Mouse (Mus musculus): Measurements from ENCODE around the gene Lmod3. TPM values are rescaled to one million over a fixed set of nuclear protein-coding genes. Genes with fewer than 3 reads are reported as not detected.
A peak's percentile ranks its signal among the peaks of the same experiment; 100 is the strongest.

Lmod3 gene
- total and polyA plus RNA-seq, 2 experiments, result 0.07 to 0.28 TPM

DNA sequence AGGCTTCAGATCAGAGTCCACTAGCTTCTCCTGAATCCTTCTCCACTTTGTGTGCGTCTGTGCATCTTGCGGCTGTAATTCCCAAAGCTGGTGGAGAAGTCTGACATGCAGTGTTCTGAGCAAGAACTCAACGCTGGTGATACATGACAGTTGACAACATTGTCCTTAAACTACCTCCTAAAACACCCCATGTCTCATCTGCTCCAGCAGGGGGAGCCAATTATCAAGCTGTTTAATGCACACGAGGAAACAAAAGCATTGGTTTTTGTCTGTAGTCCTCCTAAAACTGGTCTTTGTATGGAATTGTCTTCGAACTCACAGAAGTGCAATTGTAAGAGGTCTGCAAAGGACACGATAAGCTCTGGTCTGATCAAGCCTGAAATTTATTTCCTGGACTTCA lies 1.6 kb downstream of the Lmod3 start:
- Histone ChIP-seq H3K4me3 (ENCODE audit: insufficient read depth, low read depth, low read length) (no peak overlapping the region), H3K27ac (replicated peaks; ENCODE audit: insufficient read depth, low read depth, low read length) (no peak overlapping the region), H3K36me3 (ENCODE audit: control insufficient read depth, insufficient read depth, low read length) (no peaks in the 10 kb centered on the region), H3K4me1 (ENCODE audit: control insufficient read depth, insufficient read depth, low read length) (peaks cover 3% of the 10 kb centered on the region; the same call in 1 of the 2 replicates), H3K27me3 (ENCODE audit: control insufficient read depth, insufficient read depth, low read length) (no peaks in the 10 kb centered on the region), H3K9ac (ENCODE audit: low read depth, low read length) (no peak overlapping the region), H3K79me2 (ENCODE audit: control insufficient read depth, insufficient read depth, low read length) (no peaks in the 10 kb centered on the region)
- TF ChIP-seq CTCF (IDR thresholded peaks at IDR 0.05; ENCODE audit: low read depth, low read length), result peak; percentile 55; the same call in 1 of the 2 replicates
- no peak for TF ChIP-seq POLR2A (IDR thresholded peaks at IDR 0.05; ENCODE audit: extremely low read depth, insufficient read depth, low read length)
- WGBS, result 33% methylated on average over 6 of the region's 6 CpGs
- peak; percentile 72 for DNase-seq (ENCODE audit: extremely low read depth, low read depth, low spot score)

GRCm38 (mm10) chr6:97245200-97245599 lies 7.4 kb downstream of the Lmod3 start:
- H3K27ac ChIP-seq (replicated peaks; ENCODE audit: insufficient read depth, low read depth, low read length), result no peak overlapping the region
- no peaks in the 10 kb centered on the region for H3K79me2 ChIP-seq (ENCODE audit: control insufficient read depth, insufficient read depth, low read length)
- H3K4me3 ChIP-seq (ENCODE audit: insufficient read depth, low read depth, low read length), result no peak overlapping the region
- H3K4me1 ChIP-seq (ENCODE audit: control insufficient read depth, insufficient read depth, low read length), result no peaks in the 10 kb centered on the region
- DNase-seq (ENCODE audit: extremely low read depth, low read depth, low spot score), result no peak
- TF ChIP-seq CTCF (IDR thresholded peaks at IDR 0.05; ENCODE audit: low read depth, low read length) (no peak), POLR2A (IDR thresholded peaks at IDR 0.05; ENCODE audit: extremely low read depth, insufficient read depth, low read length) (no peak)
- H3K36me3 ChIP-seq (ENCODE audit: control insufficient read depth, insufficient read depth, low read length), result no peaks in the 10 kb centered on the region
- no peak overlapping the region for H3K9ac ChIP-seq (ENCODE audit: low read depth, low read length)
- H3K27me3 ChIP-seq (ENCODE audit: control insufficient read depth, insufficient read depth, low read length), result no peaks in the 10 kb centered on the region

- Histone ChIP-seq H3K27ac (replicated peaks; ENCODE audit: insufficient read depth, low read depth, low read length) (no peak overlapping the region), H3K9ac (ENCODE audit: low read depth, low read length) (no peak overlapping the region), H3K4me1 (ENCODE audit: control insufficient read depth, insufficient read depth, low read length) (no peaks in the 10 kb centered on the region), H3K79me2 (ENCODE audit: control insufficient read depth, insufficient read depth, low read length) (no peaks in the 10 kb centered on the region), H3K4me3 (ENCODE audit: insufficient read depth, low read depth, low read length) (no peak overlapping the region), H3K27me3 (ENCODE audit: control insufficient read depth, insufficient read depth, low read length) (no peaks in the 10 kb centered on the region), H3K36me3 (ENCODE audit: control insufficient read depth, insufficient read depth, low read length) (no peaks in the 10 kb centered on the region)
- TF ChIP-seq CTCF (IDR thresholded peaks at IDR 0.05; ENCODE audit: low read depth, low read length), result no peak
- no peak for TF ChIP-seq POLR2A (IDR thresholded peaks at IDR 0.05; ENCODE audit: extremely low read depth, insufficient read depth, low read length)
- DNase-seq (ENCODE audit: extremely low read depth, low read depth, low spot score), result no peak
- WGBS, result 86% methylated on average over 4 of the region's 4 CpGs
Measured at GRCm38 (mm10) chr6:97242522-97242921, 10.0 kb downstream of the Lmod3 start.

DNA sequence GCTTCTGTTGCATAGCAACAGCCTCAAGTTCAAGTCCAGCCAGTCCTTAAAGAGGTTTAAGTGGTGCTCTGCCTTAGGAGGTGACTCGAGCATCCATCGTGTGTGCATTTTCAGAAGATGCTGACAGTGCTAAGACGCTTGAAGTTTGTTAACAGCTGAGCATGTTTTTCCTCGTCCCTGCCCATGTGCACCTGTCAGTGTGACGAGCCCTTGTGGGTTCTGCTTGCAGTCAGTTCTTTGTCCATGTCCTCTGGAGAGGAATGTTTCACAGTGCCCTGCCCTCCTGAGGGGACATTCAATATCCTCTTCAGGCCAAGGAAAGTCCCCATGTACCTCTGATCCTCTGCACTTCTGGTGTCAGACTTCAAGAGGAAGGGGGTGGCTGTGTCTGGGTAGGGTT lies 12.5 kb downstream of the Lmod3 start:
- no peak for DNase-seq (ENCODE audit: extremely low read depth, low read depth, low spot score)
- TF ChIP-seq CTCF (IDR thresholded peaks at IDR 0.05; ENCODE audit: low read depth, low read length) (no peak), POLR2A (IDR thresholded peaks at IDR 0.05; ENCODE audit: extremely low read depth, insufficient read depth, low read length) (no peak)
- Histone ChIP-seq H3K4me3 (ENCODE audit: insufficient read depth, low read depth, low read length) (no peak overlapping the region), H3K27me3 (ENCODE audit: control insufficient read depth, insufficient read depth, low read length) (no peaks in the 10 kb centered on the region), H3K27ac (replicated peaks; ENCODE audit: insufficient read depth, low read depth, low read length) (no peak overlapping the region), H3K79me2 (ENCODE audit: control insufficient read depth, insufficient read depth, low read length) (no peaks in the 10 kb centered on the region), H3K9ac (ENCODE audit: low read depth, low read length) (no peak overlapping the region), H3K36me3 (ENCODE audit: control insufficient read depth, insufficient read depth, low read length) (no peaks in the 10 kb centered on the region), H3K4me1 (ENCODE audit: control insufficient read depth, insufficient read depth, low read length) (no peaks in the 10 kb centered on the region)
- WGBS, result 90% methylated on average over 5 of the region's 5 CpGs

DNA sequence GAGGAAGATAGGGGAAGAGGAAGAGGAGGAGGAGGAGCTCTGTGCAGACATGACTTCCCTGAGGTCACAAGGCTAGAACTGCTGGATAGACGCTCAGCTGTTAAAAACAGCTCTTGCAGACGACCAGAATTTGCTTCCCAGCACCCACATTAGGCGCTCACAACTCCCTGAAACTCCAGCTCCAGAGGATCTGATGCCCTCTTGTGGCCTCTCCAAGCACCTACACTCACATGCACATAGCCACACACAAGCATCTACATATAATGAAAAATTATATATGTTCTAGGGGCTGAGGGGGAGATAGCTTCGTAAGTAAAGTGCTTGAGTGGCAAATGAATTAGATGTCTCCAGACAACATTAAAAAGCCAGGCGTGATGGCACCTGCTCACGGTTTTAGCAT lies 13.2 kb downstream of the Lmod3 start:
- H3K4me3 ChIP-seq (ENCODE audit: insufficient read depth, low read depth, low read length), result no peak overlapping the region
- no peaks in the 10 kb centered on the region for H3K27me3 ChIP-seq (ENCODE audit: control insufficient read depth, insufficient read depth, low read length)
- no peaks in the 10 kb centered on the region for H3K36me3 ChIP-seq (ENCODE audit: control insufficient read depth, insufficient read depth, low read length)
- no peak overlapping the region for H3K9ac ChIP-seq (ENCODE audit: low read depth, low read length)
- TF ChIP-seq CTCF (IDR thresholded peaks at IDR 0.05; ENCODE audit: low read depth, low read length) (no peak), POLR2A (IDR thresholded peaks at IDR 0.05; ENCODE audit: extremely low read depth, insufficient read depth, low read length) (no peak)
- no peak for DNase-seq (ENCODE audit: extremely low read depth, low read depth, low spot score)
- no peaks in the 10 kb centered on the region for H3K79me2 ChIP-seq (ENCODE audit: control insufficient read depth, insufficient read depth, low read length)
- no peak overlapping the region for H3K27ac ChIP-seq (replicated peaks; ENCODE audit: insufficient read depth, low read depth, low read length)
- no peaks in the 10 kb centered on the region for H3K4me1 ChIP-seq (ENCODE audit: control insufficient read depth, insufficient read depth, low read length)
- WGBS, result 90% methylated on average over 6 of the region's 6 CpGs

DNA sequence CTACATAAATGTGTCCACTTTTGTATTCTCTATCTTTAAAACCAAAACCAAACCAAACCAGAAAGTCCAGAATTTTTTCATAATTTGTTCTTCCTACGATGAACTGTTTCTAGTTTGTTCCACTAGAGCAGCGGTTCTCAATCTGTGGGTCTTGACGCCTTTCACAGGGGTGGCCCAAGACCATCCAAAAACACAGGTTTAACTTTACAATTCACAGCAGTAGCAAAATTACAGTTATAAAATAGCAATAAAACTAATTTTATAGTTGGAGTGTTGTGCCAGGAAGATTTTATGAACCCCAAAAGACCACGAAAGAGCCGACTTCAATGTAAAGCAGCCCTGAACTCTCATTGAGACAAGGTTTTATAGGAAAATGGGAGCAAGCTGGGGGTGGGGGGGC lies 16.5 kb downstream of the Lmod3 start:
- H3K4me1 ChIP-seq (ENCODE audit: control insufficient read depth, insufficient read depth, low read length), result no peaks in the 10 kb centered on the region
- H3K27ac ChIP-seq (replicated peaks; ENCODE audit: insufficient read depth, low read depth, low read length), result no peak overlapping the region
- DNase-seq (ENCODE audit: extremely low read depth, low read depth, low spot score), result no peak
- no peak overlapping the region for H3K4me3 ChIP-seq (ENCODE audit: insufficient read depth, low read depth, low read length)
- H3K36me3 ChIP-seq (ENCODE audit: control insufficient read depth, insufficient read depth, low read length), result peaks cover 22% of the 10 kb centered on the region
- no peaks in the 10 kb centered on the region for H3K79me2 ChIP-seq (ENCODE audit: control insufficient read depth, insufficient read depth, low read length)
- H3K27me3 ChIP-seq (ENCODE audit: control insufficient read depth, insufficient read depth, low read length), result no peaks in the 10 kb centered on the region
- 96% methylated on average over 5 of the region's 5 CpGs for WGBS
- TF ChIP-seq POLR2A (IDR thresholded peaks at IDR 0.05; ENCODE audit: extremely low read depth, insufficient read depth, low read length) (no peak), CTCF (IDR thresholded peaks at IDR 0.05; ENCODE audit: low read depth, low read length) (no peak)
- H3K9ac ChIP-seq (ENCODE audit: low read depth, low read length), result no peak overlapping the region

Measured in liver, adult 2 months (tissue).